Mouse (Mus musculus) MEL (cell line): ENCODE results near the gene Aamp. TPM values are rescaled to one million over a fixed set of nuclear protein-coding genes. Genes with fewer than 3 reads are reported as not detected.

Source experiments
- DNase-seq: peaks from one replicate; pipeline ENCODE4 v3.0.0; 2011; ENCODE audit warnings: low read depth, low spot score
- H3K27ac ChIP-seq: 2 replicates; pipeline ENCODE4 v1.5.1; 2012; ENCODE audit warnings: low read depth, mild to moderate bottlenecking, control low read depth, low read length, moderate library complexity; ENCODE audit not compliant: control insufficient read depth
- H3K27me3 ChIP-seq, 2 experiments: fragments of 150-350 bp in 1 of 2; sonication (generic) in 1 of 2; 2 replicates each; pipeline ENCODE4 v1.6.1; 2012; ENCODE audit warnings: low read length in 2 of 2, mild to moderate bottlenecking in 2 of 2, improper control_type of control experiment in 1 of 2, moderate library complexity in 1 of 2; ENCODE audit not compliant: insufficient read depth in 2 of 2, control insufficient read depth in 1 of 2
- H3K36me3 ChIP-seq, 2 experiments: 2 replicates each; pipeline ENCODE4 v1.6.1; 2012 to 2014; ENCODE audit warnings: low read length in 2 of 2, improper control_type of control experiment in 1 of 2, inconsistent platforms in 1 of 2, mild to moderate bottlenecking in 1 of 2; ENCODE audit not compliant: insufficient read depth in 2 of 2, control insufficient read depth in 1 of 2
- H3K4me1 ChIP-seq, 2 experiments: fragments of 150-350 bp in 1 of 2; sonication (generic) in 1 of 2; 2 replicates each; pipeline ENCODE4 v1.6.1; 2012; ENCODE audit warnings: low read length in 2 of 2, improper control_type of control experiment in 1 of 2, mild to moderate bottlenecking in 1 of 2; ENCODE audit not compliant: insufficient read depth in 2 of 2, control insufficient read depth in 1 of 2
- H3K4me3 ChIP-seq, 2 experiments: fragments of 150-350 bp in 1 of 2; sonication (generic) in 1 of 2; 2 replicates each; pipeline ENCODE4 v1.5.1; 2012; ENCODE audit warnings: low read depth in 2 of 2, low read length in 2 of 2, mild to moderate bottlenecking in 2 of 2, moderate library complexity in 2 of 2, control low read depth in 1 of 2, improper control_type of control experiment in 1 of 2; ENCODE audit not compliant: control insufficient read depth in 1 of 2, insufficient read depth in 1 of 2
- H3K79me2 ChIP-seq: 2 replicates; pipeline ENCODE4 v1.6.1; 2012; ENCODE audit warnings: mild to moderate bottlenecking, low read length, moderate library complexity; ENCODE audit not compliant: control insufficient read depth, poor library complexity, insufficient read depth
- H3K9ac ChIP-seq: 2 replicates; pipeline ENCODE4 v1.6.1; 2012; ENCODE audit warnings: low read depth, mild to moderate bottlenecking, control low read depth, low read length, moderate library complexity; ENCODE audit not compliant: control insufficient read depth, poor library complexity, severe bottlenecking
- H3K9me3 ChIP-seq: fragments of 150-350 bp; sonication (generic); replicated peaks from 2 replicates; pipeline ENCODE4 v1.6.1; 2012; ENCODE audit warnings: mild to moderate bottlenecking, low read length, improper control_type of control experiment, moderate library complexity; ENCODE audit not compliant: insufficient read depth
- CHD2 ChIP-seq: IDR thresholded peaks from 2 replicates; pipeline ENCODE4 v1.6.1; 2011; ENCODE audit warnings: low read length, improper control_type of control experiment
- GABPA ChIP-seq: IDR thresholded peaks from 2 replicates; pipeline ENCODE4 v1.6.1; 2012; ENCODE audit warnings: low read depth, mild to moderate bottlenecking, inconsistent platforms, low read length, improper control_type of control experiment, moderate library complexity
- GATA1 ChIP-seq: IDR thresholded peaks from 2 replicates; pipeline ENCODE4 v1.6.1; 2011; ENCODE audit warnings: low read depth, low read length, improper control_type of control experiment
- HCFC1 ChIP-seq: IDR thresholded peaks from 2 replicates; pipeline ENCODE4 v1.6.1; 2012; ENCODE audit warnings: low read depth, mild to moderate bottlenecking, inconsistent platforms, low read length, improper control_type of control experiment, moderate library complexity
- JUND ChIP-seq: IDR thresholded peaks from 2 replicates; pipeline ENCODE4 v1.6.1; 2011; ENCODE audit warnings: low read depth, mild to moderate bottlenecking, improper control_type of control experiment, low read length
- MAX ChIP-seq: IDR thresholded peaks from 2 replicates; pipeline ENCODE4 v1.6.1; 2011; ENCODE audit warnings: low read length, improper control_type of control experiment
- MAZ ChIP-seq: IDR thresholded peaks from 2 replicates; pipeline ENCODE4 v1.6.1; 2012; ENCODE audit warnings: low read depth, mild to moderate bottlenecking, inconsistent platforms, low read length, improper control_type of control experiment
- MYB ChIP-seq: IDR thresholded peaks from 2 replicates; pipeline ENCODE4 v1.6.1; 2011; ENCODE audit warnings: mild to moderate bottlenecking, low read depth, low read length, improper control_type of control experiment
- NELFE ChIP-seq: IDR thresholded peaks from 2 replicates; pipeline ENCODE4 v1.6.1; 2011; ENCODE audit warnings: low read depth, low read length, improper control_type of control experiment
- NRF1 ChIP-seq: IDR thresholded peaks from 2 replicates; pipeline ENCODE4 v1.6.1; 2014; ENCODE audit warnings: low read depth, mild to moderate bottlenecking, inconsistent platforms, low read length, improper control_type of control experiment, moderate library complexity; ENCODE audit not compliant: poor library complexity, insufficient read depth, severe bottlenecking
- POLR2A ChIP-seq, 2 experiments: IDR thresholded peaks; 2 replicates each; pipeline ENCODE4 v1.6.1; 2011 to 2012; ENCODE audit warnings: low read length in 2 of 2, mild to moderate bottlenecking in 2 of 2, control low read depth in 1 of 2, improper control_type of control experiment in 1 of 2, low read depth in 1 of 2, moderate library complexity in 1 of 2; ENCODE audit not compliant: control insufficient read depth in 1 of 2, insufficient read depth in 1 of 2, poor library complexity in 1 of 2
- RAD21 ChIP-seq: IDR thresholded peaks from 2 replicates; pipeline ENCODE4 v1.6.1; 2011; ENCODE audit warnings: mild to moderate bottlenecking, low read depth, low read length, improper control_type of control experiment
- TBP ChIP-seq: IDR thresholded peaks from 2 replicates; pipeline ENCODE4 v1.8.0; 2011; ENCODE audit warnings: low read depth, low read length, improper control_type of control experiment
- UBTF ChIP-seq: IDR thresholded peaks from 2 replicates; pipeline ENCODE4 v1.6.1; 2012; ENCODE audit warnings: low read depth, mild to moderate bottlenecking, inconsistent platforms, low read length, improper control_type of control experiment, moderate library complexity, borderline replicate concordance; ENCODE audit not compliant: insufficient read depth
- ZC3H11A ChIP-seq: IDR thresholded peaks from 2 replicates; pipeline ENCODE4 v1.6.1; 2012; ENCODE audit warnings: low read depth, mild to moderate bottlenecking, inconsistent platforms, low read length, improper control_type of control experiment
- ZKSCAN1 ChIP-seq: IDR thresholded peaks from 2 replicates; pipeline ENCODE4 v1.6.1; 2012; ENCODE audit warnings: low read depth, mild to moderate bottlenecking, inconsistent platforms, low read length, improper control_type of control experiment, moderate library complexity
- polyA plus RNA-seq, 2 experiments: library from polyadenylated mRNA; stranded (reverse) in 1 of 2; unstranded in 1 of 2; fragments of >175 nt in 1 of 2; fragments of >200 nt in 1 of 2; gene quantifications; 2 replicates each; pipeline versions ENCODE4 v1.2.1 to v1.2.4; 2012; ENCODE audit warnings: low replicate concordance in 2 of 2, low read depth in 1 of 2; ENCODE audit not compliant: insufficient read length in 2 of 2, insufficient read depth in 1 of 2, missing spikeins in 1 of 2
- total RNA-seq: library from RNA; depleted of rRNA; stranded (reverse); fragments of 300-350 nt; gene quantifications from 2 replicates; pipeline ENCODE4 v1.2.3, GENCODE M21; 2012

Gene Aamp
- total and polyA plus RNA-seq, 3 experiments = 108 to 169 TPM; not detected in 1

DNA sequence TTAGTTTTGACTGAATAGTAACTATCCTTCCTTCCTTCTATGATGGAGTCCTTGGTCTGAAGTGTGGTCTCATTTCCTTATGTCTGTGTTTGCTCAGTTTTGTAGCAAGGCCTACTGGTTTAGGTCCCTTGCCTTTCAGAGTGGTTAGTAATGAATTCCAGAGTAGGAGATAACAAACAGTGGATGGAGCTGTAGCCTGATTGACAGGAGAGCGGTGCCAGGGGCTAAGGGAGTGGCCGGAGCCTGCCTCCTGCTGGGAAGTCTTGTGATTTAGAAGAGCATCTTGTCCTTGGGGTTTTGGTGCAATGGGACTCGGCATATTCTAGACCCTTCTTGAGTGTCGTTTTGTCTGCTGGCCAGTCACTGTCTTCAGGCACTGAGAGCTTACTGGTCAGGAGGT lies 27.8 kb downstream of the Aamp start:
- Histone ChIP-seq H3K4me3 (no peak overlapping the region), H3K9me3 (no peaks in the 10 kb centered on the region), H3K4me1 (no peaks in the 10 kb centered on the region), H3K79me2 (no peaks in the 10 kb centered on the region), H3K27me3 (no peaks in the 10 kb centered on the region), H3K27ac (no peak overlapping the region), H3K36me3 (peaks cover 0 to 46% of the 10 kb centered on the region in 2 experiments; a peak in 2 of 4 replicates), H3K9ac (no peak overlapping the region)
- DNase-seq = no peak
- TF ChIP-seq ZC3H11A = no peak
- no peak for TF ChIP-seq HCFC1
- TF ChIP-seq TBP = no peak
- TF ChIP-seq MAZ = no peak
- no peak for TF ChIP-seq MAX
- TF ChIP-seq MYB = no peak
- TF ChIP-seq RAD21 = no peak
- TF ChIP-seq CHD2 = no peak
- no peak for TF ChIP-seq NRF1
- TF ChIP-seq JUND = no peak
- no peak for TF ChIP-seq UBTF
- TF ChIP-seq NELFE = no peak
- no peak for TF ChIP-seq GABPA
- TF ChIP-seq ZKSCAN1 = no peak

DNA sequence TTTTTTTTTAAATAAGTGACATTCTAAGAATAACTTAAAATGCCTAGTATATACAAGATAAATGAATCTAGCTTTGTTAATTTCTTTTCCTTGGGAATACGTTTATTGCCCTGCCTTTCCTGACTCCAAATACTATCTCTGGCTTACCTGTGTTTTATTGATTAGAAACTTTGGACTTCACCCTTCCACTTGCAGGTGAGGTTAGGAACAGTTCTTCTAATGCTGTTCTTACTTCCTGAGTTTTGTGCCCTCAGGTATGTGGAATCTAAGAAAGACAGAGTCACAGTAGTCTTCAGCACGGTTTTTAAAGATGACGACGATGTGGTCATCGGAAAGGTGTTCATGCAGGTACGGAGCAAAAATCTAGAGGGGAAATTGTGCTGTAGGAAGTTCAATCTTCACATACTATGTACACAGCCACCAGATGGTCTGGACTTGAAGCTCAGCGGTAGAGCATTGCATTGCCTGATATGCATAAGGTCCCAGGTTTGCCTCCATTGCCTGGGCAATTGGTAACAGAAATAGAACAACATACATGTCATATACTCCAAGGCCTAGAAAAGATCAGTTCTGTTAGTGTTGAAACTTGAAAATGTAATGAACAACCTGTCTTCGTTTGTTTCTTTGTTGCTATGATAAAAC lies 28.7 kb downstream of the Aamp start:
- no peaks in the 10 kb centered on the region for H3K79me2 ChIP-seq
- H3K4me3 ChIP-seq = no peak overlapping the region
- peaks cover 0 to 48% of the 10 kb centered on the region in 2 experiments; a peak in 2 of 4 replicates for H3K36me3 ChIP-seq
- TF ChIP-seq GATA1 (no peak), POLR2A (IDR thresholded peaks at IDR 0.05; ENCODE audit: control insufficient read depth in 1 of 2, insufficient read depth in 1 of 2, low read depth in 1 of 2, low read length in 2 of 2, poor library complexity in 1 of 2) (0 out of 4 replicates have a peak, but pooled peaks of 1 of the 2 experiments have one; percentile 12)
- TF ChIP-seq, all 39 proteins: peak for 1
- Histone ChIP-seq H3K9me3 (no peaks in the 10 kb centered on the region), H3K27ac (no peak overlapping the region), H3K27me3 (no peaks in the 10 kb centered on the region), H3K9ac (no peak overlapping the region), H3K4me1 (no peaks in the 10 kb centered on the region)
- no peak for DNase-seq
